Mouse (Mus musculus) heart, postnatal 10 days (tissue): ENCODE results near the gene Cadps. TPM values are rescaled to one million over a fixed set of nuclear protein-coding genes. Genes with fewer than 3 reads are reported as not detected.

Source experiments
- DNase-seq, 2 experiments: peaks; one replicate each; pipeline ENCODE4 v3.0.0; 2021
- intact Hi-C: fragments of 180-260 bp; cut with DNase I; formaldehyde crosslinking; loops from one replicate; pipeline ENCODE4 v1.15.1; 2025
- total RNA-seq, 2 experiments: library from RNA; stranded (reverse); gene quantifications; 2 replicates each; pipeline ENCODE4 v1.2.3; 2021

Cadps gene
- total RNA-seq, 2 experiments from 2014 or later: 0.07 TPM; not detected in 1

DNA sequence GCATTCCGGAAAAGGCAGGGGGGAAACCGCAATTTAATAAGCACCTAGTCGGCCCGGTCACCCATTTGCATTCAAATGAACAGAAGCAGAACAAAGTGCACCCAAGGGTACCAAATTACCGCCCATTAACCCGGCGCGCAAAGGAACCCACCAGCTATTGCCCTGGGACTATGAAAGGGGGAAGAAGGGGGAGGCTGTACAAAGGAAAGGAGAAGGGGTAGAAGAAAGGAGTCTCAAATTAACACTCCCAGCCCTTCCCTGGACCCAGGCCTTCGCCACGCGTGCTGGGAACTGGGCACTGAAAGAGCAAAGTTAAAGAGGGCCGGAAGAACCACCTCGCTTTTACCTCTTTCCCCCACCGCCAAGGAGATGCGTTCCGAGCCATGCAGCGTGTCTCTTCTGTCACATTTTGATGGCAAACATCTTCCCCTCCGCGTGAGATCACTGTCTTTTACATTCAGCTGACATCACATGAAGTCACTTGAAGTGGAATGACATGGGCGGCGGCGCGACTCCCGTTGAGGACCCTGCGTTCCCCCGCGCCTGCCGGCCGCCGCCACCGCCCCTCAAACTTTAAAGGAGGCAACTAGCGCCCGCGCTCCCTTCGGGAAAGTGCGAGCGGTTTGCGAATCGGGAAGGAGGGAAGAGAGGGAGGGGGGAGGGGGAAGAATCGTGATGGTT, 477.5 kb downstream of the Cadps start:
- intact Hi-C loops: no loop called here
- DNase-seq: no peak

DNA sequence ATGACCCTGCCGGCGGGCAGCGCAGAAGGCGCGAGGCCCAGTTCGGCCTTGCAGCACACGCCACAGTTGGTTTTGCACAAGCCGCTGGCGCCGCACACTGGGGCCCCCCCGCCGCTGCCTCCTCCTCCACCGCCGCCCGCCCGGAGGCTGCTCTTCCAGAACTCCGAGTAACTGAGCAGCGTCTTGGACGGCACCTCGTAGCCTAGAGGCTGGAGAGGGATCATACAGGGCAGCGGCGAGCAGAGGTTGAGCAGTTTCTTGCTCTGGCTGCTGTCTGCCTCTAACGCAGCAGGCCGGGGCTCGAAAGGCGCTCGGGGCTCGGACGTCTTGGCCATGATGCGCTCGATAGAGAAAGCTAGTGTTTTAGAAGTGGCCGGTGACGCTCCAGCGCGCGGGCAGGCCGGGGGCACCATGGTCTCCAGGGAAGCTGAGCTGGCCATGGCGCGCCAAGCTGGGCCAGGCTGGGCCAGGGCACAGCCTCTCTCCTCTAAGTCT, 478.1 kb downstream of the Cadps start:
- no peak for DNase-seq
- intact Hi-C loops: no loop called here

DNA sequence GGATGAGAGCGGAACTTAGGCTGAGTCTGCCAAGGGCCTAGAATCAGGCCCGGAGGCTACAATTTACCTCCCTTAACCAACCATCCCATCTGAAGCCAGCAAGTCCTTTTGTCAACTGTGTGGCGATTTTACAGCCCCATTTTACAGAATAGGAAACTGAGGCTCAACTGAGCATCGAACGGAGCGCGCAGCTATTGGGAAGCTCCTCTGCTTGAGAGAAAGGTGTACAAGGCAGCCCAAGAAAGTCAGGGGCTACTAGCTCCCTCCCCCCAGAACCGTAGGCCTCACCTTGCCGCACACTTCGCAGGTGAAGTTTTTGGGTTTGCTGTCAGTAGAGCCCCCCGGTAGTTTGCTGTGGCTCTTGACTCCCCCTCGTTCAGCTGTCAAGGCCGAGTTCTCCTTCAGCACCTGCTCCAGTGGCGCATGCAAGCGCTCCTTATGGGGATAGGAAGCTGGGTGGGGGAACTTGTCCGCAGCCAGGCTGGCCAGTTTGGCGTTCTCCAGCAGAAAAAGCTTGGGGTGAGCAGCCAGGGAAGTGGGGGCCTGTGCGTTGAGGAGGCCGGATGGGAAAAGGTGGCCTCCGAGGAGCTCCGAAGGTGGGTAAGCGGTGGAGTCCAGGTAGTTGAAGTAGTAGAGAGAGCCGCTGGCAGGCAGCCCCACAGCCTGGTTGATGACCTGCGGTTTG, 478.7 kb downstream of the Cadps start:
- intact Hi-C loops: no loop called here

DNA sequence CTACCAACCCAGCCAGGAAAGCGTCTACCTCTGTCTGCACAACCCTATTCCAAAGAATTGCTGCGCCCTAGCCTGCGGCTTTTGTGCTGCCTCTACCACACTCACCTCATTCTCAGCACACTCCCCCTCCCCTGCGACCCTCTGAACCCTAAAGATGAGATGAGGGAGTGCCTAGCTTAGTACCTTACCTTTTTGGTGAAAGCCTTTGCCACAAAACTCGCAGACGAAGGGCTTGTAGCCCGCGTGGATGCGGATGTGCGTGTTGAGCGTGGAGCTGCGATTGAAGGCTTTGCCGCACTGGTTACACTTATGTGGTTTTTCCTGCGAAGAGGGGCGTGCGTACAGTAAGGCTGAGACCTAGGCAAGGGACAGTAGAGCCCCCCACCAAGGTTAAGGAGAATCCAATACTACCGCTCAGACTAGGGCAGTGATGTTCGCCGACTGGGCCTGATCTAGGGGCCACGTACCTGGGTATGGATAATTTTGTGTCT, 479.4 kb downstream of the Cadps start:
- intact Hi-C loops: no loop called here
- DNase-seq: no peak

More for the DNA sequence above, 478.7 kb downstream of the Cadps start:
- DNase-seq: no peak

DNA sequence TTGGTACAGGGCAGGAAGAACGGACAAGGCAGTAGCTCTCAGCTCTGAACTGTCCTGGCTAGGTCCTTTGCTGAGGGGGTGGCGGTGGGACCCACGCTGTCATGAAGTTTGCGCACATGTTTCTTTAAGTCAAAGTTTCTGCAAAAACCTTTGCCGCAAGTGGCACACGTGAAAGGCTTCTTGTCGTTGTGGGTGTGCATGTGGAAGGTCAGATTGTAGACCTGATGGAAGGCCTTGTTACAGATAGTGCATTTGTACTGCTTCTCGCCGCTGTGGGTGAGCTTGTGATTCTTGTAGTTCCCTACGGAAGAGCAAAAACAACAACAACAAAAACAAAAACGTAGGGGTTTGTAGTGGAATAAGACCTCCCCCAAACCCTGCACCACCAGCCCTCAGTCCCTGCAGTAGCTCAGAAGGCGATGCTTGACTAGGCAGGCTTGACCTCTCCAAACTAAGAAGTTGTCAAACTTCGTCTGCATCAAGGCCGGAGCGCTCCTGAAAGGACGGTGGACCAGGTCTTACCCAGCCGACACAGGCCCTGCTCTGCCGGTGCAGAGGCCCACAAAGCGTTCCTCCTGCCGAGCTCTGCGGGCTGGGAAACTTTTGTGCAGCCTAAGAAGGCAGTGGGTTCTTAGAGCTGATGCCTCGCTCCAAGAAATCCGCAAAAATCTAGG, 480.3 kb downstream of the Cadps start:
- intact Hi-C loops: no loop called here

DNA sequence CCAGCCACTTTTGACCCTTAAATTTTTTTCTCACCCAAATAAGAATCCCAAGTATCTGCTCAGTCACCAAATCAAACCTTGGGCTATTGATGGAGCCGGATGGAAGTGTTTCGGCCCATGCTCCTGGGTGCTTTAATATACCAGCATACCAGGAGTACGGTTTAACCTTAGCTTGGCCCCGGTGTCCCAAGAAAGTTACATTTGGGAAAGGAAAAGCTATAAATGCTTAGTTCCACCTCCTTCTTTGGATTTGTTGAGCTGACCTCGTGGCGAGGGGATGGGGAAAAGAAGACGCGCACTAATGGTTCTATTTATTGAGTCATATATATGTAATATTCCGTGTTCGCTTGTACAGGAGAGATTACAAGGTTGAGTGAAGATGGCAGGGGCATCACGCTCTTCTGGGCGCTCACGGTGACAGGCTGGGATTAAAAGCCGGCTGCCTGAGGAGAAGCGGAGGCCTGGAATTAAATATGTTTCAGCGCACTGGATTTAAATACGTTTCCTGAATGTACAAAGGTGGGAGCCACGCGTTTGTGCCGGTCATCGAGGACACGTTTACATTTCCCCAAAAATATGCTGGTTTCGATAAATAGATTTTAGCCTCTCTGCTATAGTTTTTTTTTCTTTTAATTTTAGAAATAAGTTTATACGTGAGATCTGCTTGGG, 481.0 kb downstream of the Cadps start:
- no peak for DNase-seq
- intact Hi-C loops: no loop called here

More for the DNA sequence above, 480.3 kb downstream of the Cadps start:
- DNase-seq: no peak

DNA sequence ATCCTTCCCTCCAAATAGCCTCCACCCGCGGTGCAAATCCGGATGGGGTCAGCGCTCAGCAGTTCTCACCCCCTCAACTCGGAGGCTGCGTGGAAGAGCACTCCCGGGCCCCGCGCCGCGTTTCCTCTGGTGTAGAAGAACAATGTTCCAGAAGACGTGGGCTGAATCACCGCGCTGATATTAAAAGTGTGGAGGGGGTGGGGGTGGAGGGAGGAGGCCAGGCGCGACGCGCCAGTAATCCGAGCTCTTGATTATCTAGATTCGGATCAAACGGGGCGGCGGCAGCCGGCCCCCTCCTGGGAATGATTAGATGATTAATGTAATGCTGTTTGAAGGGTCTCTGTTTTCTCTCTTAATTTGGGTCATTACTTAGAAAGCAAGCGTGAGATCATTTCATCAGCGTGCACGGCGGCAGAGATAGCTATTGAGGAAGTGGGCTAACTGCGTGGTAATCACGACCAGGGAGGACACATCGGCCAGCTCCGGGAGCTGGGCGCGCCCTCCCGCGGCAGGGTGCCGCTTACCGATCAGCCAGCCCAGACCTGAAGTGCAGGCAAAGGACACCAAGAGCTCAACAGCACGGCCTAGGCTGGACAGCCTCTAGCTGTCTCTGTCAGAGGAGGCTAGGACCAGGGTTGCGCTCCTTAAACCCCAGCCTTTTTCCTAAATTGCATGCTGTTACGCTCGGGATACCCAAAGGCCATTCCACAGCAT, 481.6 kb downstream of the Cadps start:
- DNase-seq: no peak
- intact Hi-C loops: no loop called here

DNA sequence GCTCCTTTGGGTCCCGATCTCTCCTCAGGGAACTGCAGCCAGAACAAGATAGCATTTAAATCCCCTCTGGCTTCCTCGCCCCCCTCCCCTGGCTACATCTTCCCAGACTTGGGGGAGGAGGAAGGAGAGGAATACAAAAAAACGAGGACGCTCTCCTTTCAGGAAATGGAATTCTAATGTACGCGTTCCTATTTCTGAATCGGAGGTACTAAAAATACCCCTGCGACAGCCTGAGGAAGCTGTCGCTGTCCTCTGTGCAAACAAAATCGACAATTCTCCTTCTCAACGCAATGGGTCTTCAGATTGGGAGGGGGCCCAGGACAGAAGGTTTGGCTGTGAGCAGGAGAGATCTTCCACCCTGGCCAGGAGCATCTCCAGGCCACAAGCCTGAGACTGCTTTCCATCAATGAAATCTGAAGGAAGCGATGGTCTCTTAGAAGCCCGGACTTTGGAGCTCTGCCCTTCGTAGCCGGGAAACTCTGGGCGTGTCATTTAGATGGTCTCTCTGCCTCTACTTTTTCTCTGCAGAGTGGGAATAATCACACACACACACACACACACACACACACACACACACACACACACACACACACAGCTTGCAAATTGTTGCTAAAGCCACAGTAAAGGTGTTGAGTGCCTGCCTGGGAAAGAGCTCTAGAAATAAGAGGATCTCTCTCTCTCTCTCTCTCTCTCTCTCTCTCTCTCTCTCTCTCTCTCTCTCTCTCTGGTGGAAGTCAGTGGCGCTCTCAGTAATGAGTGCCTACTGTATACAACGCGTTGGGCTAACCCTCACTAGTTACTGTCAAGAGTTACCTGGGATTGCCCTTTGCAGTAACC, 482.4 kb downstream of the Cadps start:
- DNase-seq: no peak
- intact Hi-C loops: no loop called here

DNA sequence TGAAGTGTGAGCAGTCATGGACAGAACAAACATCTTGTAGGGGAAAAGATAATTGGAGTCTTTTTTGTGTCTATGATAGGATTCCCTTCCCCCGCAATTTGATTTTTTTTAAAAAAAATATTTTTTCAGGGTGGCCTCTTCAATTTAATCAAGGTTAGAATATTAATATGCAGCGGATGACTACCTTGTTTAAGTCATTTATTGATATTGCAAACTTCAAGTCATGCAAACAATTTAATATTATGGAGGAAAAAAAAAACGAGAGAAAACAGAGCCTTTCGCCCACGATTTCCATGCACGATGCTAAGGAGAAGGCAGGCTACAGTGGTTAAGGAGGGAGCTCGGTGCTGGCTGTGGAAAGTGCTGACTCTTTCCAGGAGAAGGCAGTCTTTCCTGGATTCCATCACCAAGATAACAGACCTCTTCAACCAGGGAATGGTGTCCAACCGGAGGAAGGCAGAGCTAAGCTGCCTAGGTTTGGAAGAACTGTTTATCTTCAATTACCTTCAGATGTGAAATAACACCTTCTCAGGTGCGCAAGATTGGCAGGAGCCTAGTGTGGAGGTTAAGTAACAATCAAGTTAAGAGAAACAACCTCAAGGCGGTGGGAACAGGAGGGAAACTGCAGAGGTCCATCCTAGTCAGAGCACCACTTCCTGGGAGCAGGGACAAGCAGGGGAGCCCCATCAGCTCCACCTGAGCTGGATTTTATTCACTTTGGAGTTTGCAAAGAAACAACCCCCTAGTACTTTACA, 483.9 kb downstream of the Cadps start:
- intact Hi-C loops: no loop called here
- no peak for DNase-seq

DNA sequence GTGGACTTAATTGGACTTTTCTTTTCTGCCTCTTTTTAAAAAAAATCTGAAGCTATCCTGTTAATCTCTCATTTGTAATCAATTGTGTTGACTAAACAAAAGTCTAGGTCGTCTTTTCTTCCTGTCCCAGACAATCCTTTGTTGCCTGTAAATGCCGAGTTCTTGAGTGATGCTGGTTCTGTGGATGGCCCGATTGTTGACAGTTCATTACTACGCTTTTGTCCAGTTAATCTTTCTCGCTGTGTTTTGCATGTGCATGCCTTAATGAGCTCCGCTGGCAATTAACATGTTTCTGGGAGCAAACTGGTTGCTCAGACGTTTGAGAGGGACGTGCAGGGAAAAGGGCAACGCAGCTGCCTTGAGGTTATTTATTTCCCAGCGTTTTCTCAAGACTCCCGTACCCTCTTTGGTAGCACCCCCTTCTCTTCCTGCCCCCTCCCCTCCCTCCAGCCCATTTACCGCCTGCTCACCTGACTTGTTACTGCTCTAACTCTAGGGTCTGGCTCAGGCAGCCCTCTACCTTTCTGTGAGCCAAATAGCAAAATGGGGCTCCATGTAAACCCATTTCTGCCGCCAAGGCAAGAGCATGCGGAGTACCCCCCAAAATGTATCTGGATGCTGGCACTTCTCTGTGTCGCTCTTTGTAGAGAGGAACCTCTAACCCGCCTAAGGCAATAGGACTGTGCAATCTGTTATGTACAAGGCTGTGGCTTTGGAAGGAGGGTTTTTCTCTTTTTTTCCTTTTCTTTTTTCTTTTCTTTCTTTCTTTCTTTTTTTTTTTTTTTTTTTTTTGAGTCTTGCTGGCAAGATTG, 484.7 kb downstream of the Cadps start:
- intact Hi-C loops: no loop called here

DNA sequence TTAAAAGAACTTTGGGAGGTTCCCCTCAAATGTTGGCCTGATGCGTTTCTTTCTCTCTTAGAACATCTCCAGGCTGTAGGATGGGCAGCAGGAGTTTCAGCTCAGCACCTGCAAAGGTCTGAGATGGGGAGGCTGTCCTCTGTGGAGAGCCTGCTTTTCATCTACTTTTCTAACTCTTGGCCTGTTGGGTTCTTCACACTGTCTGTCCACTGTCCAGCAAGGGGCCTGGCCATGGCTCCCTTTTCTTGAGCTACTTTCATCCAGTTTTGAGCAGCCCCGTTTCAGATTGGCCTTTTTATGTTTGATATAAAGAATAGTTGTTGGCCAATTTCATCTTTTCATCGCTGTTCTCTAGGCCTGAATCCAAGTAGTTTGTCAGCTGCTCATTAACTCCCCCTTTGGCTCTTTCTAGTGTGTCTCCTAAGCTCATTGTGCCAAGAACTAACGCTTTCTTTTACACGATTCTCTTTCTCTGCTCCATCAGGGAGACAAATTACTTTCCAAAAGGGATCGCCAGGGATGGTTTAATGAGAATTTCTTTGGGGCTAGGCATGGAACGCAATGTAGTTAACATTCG, 485.4 kb downstream of the Cadps start:
- DNase-seq: no peak
- intact Hi-C loops: no loop called here

More for the DNA sequence above, 484.7 kb downstream of the Cadps start:
- DNase-seq: no peak

DNA sequence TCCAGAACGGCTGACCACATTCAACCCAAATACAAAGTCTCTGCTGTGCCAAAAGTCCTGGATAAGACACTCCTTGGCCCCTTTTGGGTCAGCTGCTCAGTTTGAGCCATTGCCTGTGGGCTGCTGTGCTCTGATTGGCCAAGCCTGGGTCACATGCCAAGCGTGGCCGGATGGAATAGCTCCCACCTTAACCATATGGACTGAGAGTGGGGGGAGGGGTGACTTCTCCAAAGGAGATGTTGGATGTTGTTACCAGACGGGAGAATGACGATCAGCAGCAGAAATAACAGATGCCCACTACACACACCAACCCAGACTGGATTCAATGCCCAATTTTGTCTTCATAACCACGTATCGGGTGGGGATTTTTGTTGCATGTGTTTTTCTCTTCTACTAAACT, 488.0 kb downstream of the Cadps start:
- DNase-seq: no peak
- intact Hi-C loops: loop anchor here (5.0 kb wide), 1 partner anchor 183 kb away; no protein-coding TSS in a partner anchor

DNA sequence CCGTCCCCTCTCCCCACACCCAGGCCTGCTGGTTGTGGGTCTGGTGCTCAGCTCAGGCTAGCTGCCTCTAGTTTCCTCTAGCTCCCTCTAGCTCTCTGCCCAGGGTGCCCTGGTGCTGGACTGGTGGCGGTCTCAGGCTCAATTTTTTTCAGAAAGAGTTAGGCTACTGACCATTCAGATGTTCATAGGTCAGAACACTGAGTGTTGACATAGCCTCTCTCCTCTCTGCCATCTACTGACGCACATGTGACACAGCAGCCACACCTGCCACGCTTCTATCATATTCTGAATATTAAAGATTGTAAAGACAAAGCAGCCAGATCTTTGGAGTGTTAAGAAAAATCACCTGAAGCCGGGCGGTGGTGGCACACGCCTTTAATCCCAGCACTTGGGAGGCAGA, 489.3 kb downstream of the Cadps start:
- DNase-seq: no peak
- intact Hi-C loops: loop anchor here (5.0 kb wide), 1 partner anchor 181 kb away; no protein-coding TSS in a partner anchor
